Mouse (Mus musculus) ES-E14 (cell line): ENCODE measurements around the gene Sept5.

ENCODE experiments used
- MAFK ChIP-seq: IDR thresholded peaks from 2 replicates; pipeline ENCODE4 v1.6.1; 2014; ENCODE audit warnings: mild to moderate bottlenecking, low read depth, low read length, inconsistent platforms; ENCODE audit not compliant: insufficient read depth
- ZC3H11A ChIP-seq: IDR thresholded peaks from 2 replicates; pipeline ENCODE4 v1.6.1; 2012; ENCODE audit warnings: low read depth, mild to moderate bottlenecking, inconsistent platforms, low read length, borderline replicate concordance
- ZNF384 ChIP-seq: IDR thresholded peaks from 2 replicates; pipeline ENCODE4 v1.6.1; 2012; ENCODE audit warnings: low read depth, low read length, inconsistent platforms

- no peak for TF ChIP-seq ZC3H11A
- TF ChIP-seq MAFK = no peak
- TF ChIP-seq ZNF384 = no peak
Measured at GRCm38 (mm10) chr16:18601447-18601846, 28.3 kb downstream of the Sept5 start.
